Comparison of ENCODE assay signal across 26 mouse cellular contexts in the genomic region with DNA sequence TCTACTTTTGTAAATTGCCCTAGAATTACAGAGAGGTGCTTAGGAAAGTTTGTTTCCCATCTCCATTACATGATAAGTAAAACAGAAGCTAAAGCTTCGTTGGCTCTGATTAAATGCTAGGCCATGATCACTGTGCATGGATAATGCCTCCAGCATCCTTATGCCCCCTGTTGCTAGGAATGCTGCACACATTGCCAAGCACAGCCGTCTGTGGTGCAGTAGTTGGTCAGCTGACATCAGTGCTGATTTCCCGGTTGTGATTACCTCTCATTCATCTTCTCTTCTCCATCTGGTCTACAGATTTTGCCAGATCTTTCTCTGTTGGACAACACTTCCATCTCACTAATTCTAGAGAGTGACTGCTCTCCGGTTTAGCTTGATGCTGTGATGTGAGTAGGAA. TPM values are rescaled to one million over a fixed set of nuclear protein-coding genes. Genes with fewer than 3 reads are reported as not detected.
DNase-seq lines count a peak whose midpoint lies in the region; ATAC-seq and TF ChIP-seq lines count a peak whose summit lies in the region.
"Had no signal": no experiment of that assay in that cellular context is flagged by ENCODE, and none has a peak within 500 bp of the region (broad histone marks: within the 10 kb centered on the region; RNA-seq: fewer than 3 reads in every experiment).

No protein-coding gene starts in this region.

- H3K27ac ChIP-seq in hindbrain, embryonic 16.5 days (ENCODE audit: low read depth, low read length), result no peak overlapping the region
- no peak overlapping the region for H3K27ac ChIP-seq in hindbrain, embryonic 10.5 days
- H3K27ac ChIP-seq in lung, embryonic 14.5 days (ENCODE audit: low read depth), result no peak overlapping the region
- H3K27ac ChIP-seq: heart, adult 2 months; limb, embryonic 10.5 days; midbrain, embryonic 13.5 days had no signal

- no peak for ATAC-seq in cerebellum, adult (ENCODE audit: insufficient number of reproducible peaks, low FRiP score, low TSS enrichment)
- peak; percentile 86 for ATAC-seq in hindbrain, embryonic 16.5 days
- ATAC-seq in lung, embryonic 14.5 days (ENCODE audit: insufficient read depth), result no peak
- ATAC-seq: liver, postnatal 0 days; midbrain, embryonic 13.5 days had no signal

- intact Hi-C loops in heart, postnatal 36 days (cut with DNase I), result no loop called here

- peak; percentile 87 to 89 for DNase-seq in cerebellum, postnatal 10 days
- no peak for DNase-seq in hindbrain, embryonic 10.5 days (ENCODE audit: low spot score)
- DNase-seq in lung, embryonic 14.5 days, result no peak
- no peak for DNase-seq in lung, postnatal 10 days
- peak; percentile 40 to 55 for DNase-seq in cerebellum, postnatal 25 days
- DNase-seq in heart, postnatal 36 days, result no peak
- DNase-seq: adrenal gland, postnatal 36 days; embryo, embryonic 11 days; gastrocnemius, postnatal 14 days; heart, adult 2 months; heart, postnatal 4 days; kidney, adult 11 months; kidney, postnatal 10 days; liver, postnatal 0 days; thymus, postnatal 36 days had no signal

- no peak overlapping the region for H3K4me2 ChIP-seq in hindbrain, embryonic 16.5 days (ENCODE audit: low read length)
- no peak overlapping the region for H3K4me2 ChIP-seq in lung, embryonic 14.5 days
- H3K4me2 ChIP-seq: midbrain, embryonic 13.5 days had no signal

- H3K9me3 ChIP-seq in hindbrain, embryonic 16.5 days (ENCODE audit: control insufficient read depth, low read length), result no peaks in the 10 kb centered on the region
- H3K9me3 ChIP-seq in hindbrain, embryonic 10.5 days, result no peaks in the 10 kb centered on the region
- H3K9me3 ChIP-seq in lung, embryonic 14.5 days (ENCODE audit: low read depth, low read length), result no peaks in the 10 kb centered on the region
- H3K9me3 ChIP-seq: limb, embryonic 10.5 days; midbrain, embryonic 13.5 days had no signal

- 46% methylated on average over 4 of the region's 4 CpGs for WGBS in hindbrain, embryonic 16.5 days
- 60% methylated on average over 4 of the region's 4 CpGs for WGBS in hindbrain, embryonic 10.5 days
- WGBS in lung, embryonic 14.5 days, result 64% methylated on average over 4 of the region's 4 CpGs

- H3K4me1 ChIP-seq in hindbrain, embryonic 16.5 days (ENCODE audit: control insufficient read depth, insufficient read depth, low read depth, low read length), result peaks cover 5% of the 10 kb centered on the region
- H3K4me1 ChIP-seq in hindbrain, embryonic 10.5 days (replicated peaks), result peaks cover 10% of the 10 kb centered on the region
- H3K4me1 ChIP-seq in lung, embryonic 14.5 days (ENCODE audit: insufficient read depth), result peaks cover 31% of the 10 kb centered on the region

- H3K36me3 ChIP-seq in hindbrain, embryonic 16.5 days (ENCODE audit: control insufficient read depth, insufficient read depth, low read length), result no peaks in the 10 kb centered on the region
- H3K36me3 ChIP-seq in hindbrain, embryonic 10.5 days, result no peaks in the 10 kb centered on the region
- H3K36me3 ChIP-seq in lung, embryonic 14.5 days (ENCODE audit: insufficient read depth), result no peaks in the 10 kb centered on the region
- H3K36me3 ChIP-seq: limb, embryonic 10.5 days; midbrain, embryonic 13.5 days had no signal

- H3K4me3 ChIP-seq in hindbrain, embryonic 16.5 days (ENCODE audit: low read length), result no peak overlapping the region
- H3K4me3 ChIP-seq in hindbrain, embryonic 10.5 days, result no peak overlapping the region
- no peak overlapping the region for H3K4me3 ChIP-seq in lung, embryonic 14.5 days (ENCODE audit: low read depth, low read length)
- H3K4me3 ChIP-seq: heart, adult 2 months; limb, embryonic 10.5 days; midbrain, embryonic 13.5 days; myocyte had no signal

- TF ChIP-seq CTCF in lung, embryonic 14.5 days (IDR thresholded peaks at IDR 0.05; ENCODE audit: low read depth), result peak; percentile 26; the same call in 1 of the 2 replicates

- no peaks in the 10 kb centered on the region for H3K27me3 ChIP-seq in hindbrain, embryonic 16.5 days (replicated peaks; ENCODE audit: control insufficient read depth, insufficient read depth, low read length)
- H3K27me3 ChIP-seq in hindbrain, embryonic 10.5 days (ENCODE audit: insufficient read depth, poor library complexity, severe bottlenecking), result no peaks in the 10 kb centered on the region
- no peaks in the 10 kb centered on the region for H3K27me3 ChIP-seq in lung, embryonic 14.5 days (ENCODE audit: insufficient read depth, low read length)
- H3K27me3 ChIP-seq: midbrain, embryonic 13.5 days had no signal

- H3K9ac ChIP-seq in hindbrain, embryonic 16.5 days (ENCODE audit: low read depth, low read length), result no peak overlapping the region
- H3K9ac ChIP-seq in lung, embryonic 14.5 days, result no peak overlapping the region
- H3K9ac ChIP-seq: liver, postnatal 0 days; midbrain, embryonic 13.5 days had no signal

RNA-seq across cellular contexts. Expression of a gene that starts 19.9 kb away (rescaled TPM):
- polyA plus RNA-seq in hindbrain, embryonic 16.5 days (2015; fragmentation: Nextera tagmentation; extraction: Ambion mirVana), result not detected in 2 replicates
- polyA plus RNA-seq in hindbrain, embryonic 10.5 days (2016; fragmentation: Nextera tagmentation; extraction: Ambion mirVana), result not detected in 2 replicates
- not detected in 2 replicates for polyA plus RNA-seq in lung, embryonic 14.5 days (2014; fragmentation: Nextera tagmentation; extraction: Ambion mirVana)
- not detected for total RNA-seq in heart, postnatal 36 days (2021)
- total RNA-seq: adrenal gland, postnatal 36 days; gastrocnemius, postnatal 14 days; heart, adult 2 months; heart, postnatal 4 days; layer of hippocampus, adult 8-10 months; left cerebral cortex, adult 18-20 months; liver, adult 2 months had no signal
- polyA plus RNA-seq: embryonic facial prominence, embryonic 14.5 days; heart, adult 2 months; heart, embryonic 14.5 days; limb, embryonic 10.5 days; liver, adult 2 months; liver, postnatal 0 days; midbrain, embryonic 13.5 days; myocyte; neural tube, embryonic 14.5 days had no signal

Comparison
In these comparisons a context has a peak if more than half of its experiments do, and no peak if none do; other contexts are left out.
1. DNase-seq: peak in cerebellum, postnatal 10 days (2 of 2) and cerebellum, postnatal 25 days (2 of 2); none in hindbrain, embryonic 10.5 days (single experiment), lung, embryonic 14.5 days (single experiment), lung, postnatal 10 days (single experiment) and heart, postnatal 36 days (0 of 2).